Mouse (Mus musculus): ENCODE data around the gene Ifit1bl1. TPM values are rescaled to one million over a fixed set of nuclear protein-coding genes. Genes with fewer than 3 reads are reported as not detected.

Gene Ifit1bl1
- total RNA-seq, 2 experiments from 2014 or later, result 1.9 to 2.4 TPM

DNA sequence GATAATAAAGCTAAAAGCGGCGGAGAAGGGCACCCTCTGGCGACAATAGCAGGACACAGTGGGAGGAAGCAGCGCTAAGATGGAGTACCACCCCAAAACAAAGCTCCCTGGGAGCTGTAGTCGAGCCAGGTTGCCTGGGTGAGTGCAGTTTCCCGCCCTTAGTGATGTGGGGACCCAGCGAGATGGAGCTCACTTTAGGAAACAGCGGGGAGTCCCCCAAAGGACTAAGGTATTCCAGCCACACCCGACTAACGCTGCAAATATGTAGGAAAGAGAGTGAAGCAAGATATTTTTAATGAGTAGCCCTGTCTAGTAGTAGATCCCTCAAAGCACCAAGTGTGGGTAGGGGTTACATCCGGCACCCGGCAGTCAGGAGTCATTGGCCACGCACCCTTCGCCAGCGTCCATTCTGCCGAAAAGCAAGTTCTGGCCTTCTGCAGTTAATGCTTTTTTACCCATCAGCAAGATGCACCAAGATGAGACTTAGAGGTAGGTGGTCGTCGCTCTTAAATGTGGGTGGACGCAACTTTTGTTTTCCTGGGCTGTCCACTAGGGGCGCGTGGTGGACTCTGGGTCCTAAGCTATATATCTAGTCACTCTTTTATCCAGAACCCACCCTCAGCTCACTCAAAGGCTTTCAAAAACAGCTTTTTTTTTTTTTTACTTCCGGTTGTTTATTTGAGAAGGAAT, 51.1 kb downstream of the Ifit1bl1 start, which contains the start of gene Ifit2:
Ifit2 (plus strand) TSS at position 161 of the 690 bp plus-strand sequence.
- H3K4me3 ChIP-seq, result peak within 1 kb of the TSS; percentile 61
- intact Hi-C loops (cut with DNase I), result loop anchor here (1.0 kb wide), 1 partner anchor 216 kb away; no protein-coding TSS in a partner anchor
- DNase-seq (ENCODE audit: extremely low spot score in 1 of 2, low spot score in 2 of 2), result peak; percentile 55 to 64
- TF ChIP-seq CTCF (IDR thresholded peaks at IDR 0.05), result peak; percentile 59
- H3K27ac ChIP-seq, result peak within 1 kb of the TSS; percentile 69

DNA sequence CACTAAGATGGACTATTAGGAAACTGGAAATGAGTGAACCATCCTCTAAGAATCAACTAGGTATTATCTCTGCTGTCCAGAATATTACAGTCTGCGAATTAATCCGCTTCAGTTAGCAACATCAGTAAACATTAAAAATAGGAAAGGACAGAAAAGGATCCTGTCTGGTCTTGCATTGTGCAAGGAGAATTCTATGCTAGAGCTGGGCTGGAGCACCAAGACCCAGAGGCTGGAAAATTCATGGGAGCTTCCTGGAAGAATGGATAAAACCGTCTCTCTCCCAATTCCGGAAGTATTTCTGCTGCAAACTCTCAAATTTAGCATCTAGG, 51.6 kb downstream of the Ifit1bl1 start:
- H3K27ac ChIP-seq, result no peak overlapping the region; the same call in 1 of the 2 replicates
- H3K4me3 ChIP-seq, result peak overlapping the region; percentile 61
- no peak for DNase-seq (ENCODE audit: extremely low spot score in 1 of 2, low spot score in 2 of 2)
- no peak for TF ChIP-seq CTCF (IDR thresholded peaks at IDR 0.05)
- intact Hi-C loops (cut with DNase I), result loop anchor here (1.0 kb wide), 1 partner anchor 216 kb away; no protein-coding TSS in a partner anchor

DNA sequence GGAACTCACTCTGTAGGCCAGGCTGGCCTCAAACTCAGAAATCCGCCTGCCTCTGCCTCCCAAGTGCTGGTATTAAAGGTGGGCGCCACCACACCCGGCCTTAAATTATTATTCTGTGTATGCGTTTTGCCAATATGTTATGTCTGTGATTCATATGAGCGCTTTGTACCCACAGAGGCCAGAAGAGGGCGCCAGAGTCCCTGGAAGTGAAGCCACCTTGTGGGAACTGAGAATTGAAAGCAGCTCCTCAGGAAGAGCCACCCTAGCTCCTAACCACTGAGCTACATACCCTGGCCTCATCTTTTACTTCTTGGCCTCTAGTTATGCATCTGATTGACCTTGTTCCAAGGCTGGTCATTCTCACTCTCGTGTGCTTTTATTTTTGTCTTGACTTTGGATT, 53.8 kb downstream of the Ifit1bl1 start:
- Histone ChIP-seq H3K4me3 (no peak overlapping the region), H3K27ac (no peak overlapping the region)
- intact Hi-C loops (cut with DNase I), result loop anchor here (1.0 kb wide), 1 partner anchor 89 kb away; no protein-coding TSS in a partner anchor
- TF ChIP-seq CTCF (IDR thresholded peaks at IDR 0.05), result peak; percentile 74
- peak; percentile 60 to 72 for DNase-seq (ENCODE audit: extremely low spot score in 1 of 2, low spot score in 2 of 2)

DNA sequence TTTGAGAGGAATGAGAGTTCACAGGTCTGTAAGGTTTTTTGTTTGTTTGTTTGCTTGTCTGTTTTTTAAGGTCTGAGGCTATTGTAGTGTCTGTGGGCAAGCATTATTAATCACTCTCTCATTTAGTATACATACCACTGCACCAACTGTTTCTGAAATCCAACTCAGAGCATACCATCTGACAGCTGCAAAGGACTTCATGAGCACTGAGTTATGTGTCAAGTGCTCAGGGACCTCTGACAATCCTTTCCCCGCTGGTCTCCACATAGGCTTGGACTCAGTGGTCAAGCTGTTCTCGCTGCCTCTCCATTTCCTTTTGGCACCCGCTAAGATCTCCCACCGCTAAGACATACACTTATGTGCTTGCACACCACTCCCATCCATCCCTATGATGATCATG, 55.5 kb downstream of the Ifit1bl1 start:
- TF ChIP-seq CTCF (IDR thresholded peaks at IDR 0.05), result no peak
- Histone ChIP-seq H3K27ac (no peak overlapping the region), H3K4me3 (no peak overlapping the region)
- intact Hi-C loops (cut with DNase I), result no loop called here
- no peak for DNase-seq (ENCODE audit: extremely low spot score in 1 of 2, low spot score in 2 of 2)

Other genes with a start within 250 kb of the Ifit1bl1 start
- gene Ch25h, start 126.8 kb downstream of the Ifit1bl1 start, total RNA-seq (2021), result under 1 TPM; 0.58 to 0.75 TPM
- 10 to 100 TPM; 15.3 to 17.5 TPM for gene Lipa, start 74.5 kb downstream of the Ifit1bl1 start, total RNA-seq (2021)
- 1 to 10 TPM; 7.1 to 8.2 TPM for gene Ifit2, start 51.3 kb downstream of the Ifit1bl1 start, total RNA-seq (2021)
- gene Ifit3, start 18.4 kb downstream of the Ifit1bl1 start, total RNA-seq (2021), result 1 to 10 TPM; 4.5 to 4.7 TPM
- 1 to 10 TPM; 1.9 to 2.8 TPM for gene Ifit3b, start 6.0 kb upstream of the Ifit1bl1 start, total RNA-seq (2021)
- gene Ifit1bl2, start 38.8 kb upstream of the Ifit1bl1 start, total RNA-seq (2021), result under 1 TPM; 0.47 to 0.88 TPM
- gene Ifit1, start 38.9 kb upstream of the Ifit1bl1 start, total RNA-seq (2021), result 1 to 10 TPM in 1 of 2 experiments, under 1 TPM in 1; 0.61 to 1.1 TPM
- 1 to 10 TPM; 1.8 to 3.5 TPM for gene Slc16a12, start 145.3 kb upstream of the Ifit1bl1 start, total RNA-seq (2021)

Measured in left cerebral cortex, adult 2 months (tissue).